Mouse (Mus musculus): ENCODE data around the gene Sox5.
"Not testable (repeated sequence)": the region's sequence is repeated elsewhere in the genome, so short reads cannot be mapped to it uniquely, and the experiment has no call there.

The Sox5 gene

DNA sequence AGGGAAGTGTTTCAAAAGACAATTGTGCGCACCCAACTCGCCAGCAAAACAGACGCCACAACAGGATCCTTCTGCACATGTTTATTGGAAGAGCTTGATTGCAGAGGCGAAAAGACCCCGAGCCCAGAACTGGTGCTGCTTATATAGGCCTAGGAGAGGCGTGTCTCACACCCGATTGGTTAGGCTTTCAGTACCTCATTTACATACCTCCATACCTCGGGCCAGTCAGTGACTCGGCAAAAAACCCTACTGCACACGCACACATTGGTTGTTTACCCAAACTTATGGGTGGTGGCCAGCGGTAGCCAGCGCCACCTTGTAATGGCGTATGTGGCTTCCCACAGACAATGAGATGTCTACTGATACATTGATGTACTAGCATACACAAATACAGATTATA is 599.3 kb downstream of the Sox5 start:
- not testable (repeated sequence) for DNase-seq (ENCODE audit: low spot score)

DNA sequence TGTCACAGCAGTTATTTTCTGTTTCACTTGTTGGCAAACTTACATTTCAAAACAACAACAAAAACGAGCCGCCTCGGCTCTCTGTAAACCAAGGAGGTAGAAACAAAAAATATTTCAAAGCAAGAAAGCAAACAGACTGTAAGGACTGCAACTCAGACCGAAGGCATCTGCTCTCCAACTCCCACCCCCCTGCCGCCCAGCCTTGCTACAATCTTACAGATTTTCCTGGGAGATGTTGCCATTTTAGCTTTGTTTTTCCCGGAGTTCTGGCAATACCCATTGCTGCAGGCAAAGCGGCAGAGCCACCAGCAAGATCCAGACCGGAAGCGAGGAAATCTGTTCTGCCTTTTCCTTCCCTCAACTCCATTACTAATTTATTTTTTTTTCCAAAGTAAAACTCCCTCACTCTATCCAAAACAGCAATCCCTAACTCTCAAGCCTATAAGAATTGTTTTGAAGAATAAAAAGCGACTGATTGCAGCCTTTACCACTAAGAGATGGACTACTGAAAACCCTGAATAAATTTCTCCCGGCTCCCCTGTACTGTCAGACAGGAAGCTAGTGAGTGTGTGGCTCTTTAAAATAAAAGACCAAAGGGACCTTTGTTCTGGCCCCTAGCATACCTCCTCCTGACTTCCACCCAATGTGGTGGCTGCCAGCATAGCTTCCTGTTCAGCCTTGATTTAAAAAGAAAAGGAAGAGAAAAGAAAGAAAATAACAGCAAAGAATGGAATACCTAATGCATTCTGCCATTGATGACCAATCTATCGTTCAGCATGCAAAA is 600.5 kb downstream of the Sox5 start:
- DNase-seq (ENCODE audit: low spot score), result no peak

DNA sequence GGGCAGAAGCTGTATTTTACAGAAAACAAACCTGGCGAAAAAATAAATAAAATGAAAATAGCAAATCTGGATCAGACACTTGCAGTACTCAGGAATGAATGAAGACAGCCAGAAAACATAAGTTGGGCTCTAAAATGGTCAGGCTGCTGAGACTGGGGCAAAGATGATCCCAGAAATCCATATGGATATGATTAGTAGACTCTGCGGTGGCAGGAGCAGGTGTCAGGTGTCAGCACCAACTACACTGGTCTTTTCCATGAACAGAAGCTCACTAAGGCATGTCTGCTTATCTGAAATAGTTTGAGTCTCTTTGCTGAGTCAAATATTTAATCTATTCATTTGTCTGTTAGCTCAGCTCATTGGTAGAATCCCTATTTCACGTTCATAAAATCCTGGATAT is 602.7 kb downstream of the Sox5 start:
- DNase-seq (ENCODE audit: low spot score), result no peak

DNA sequence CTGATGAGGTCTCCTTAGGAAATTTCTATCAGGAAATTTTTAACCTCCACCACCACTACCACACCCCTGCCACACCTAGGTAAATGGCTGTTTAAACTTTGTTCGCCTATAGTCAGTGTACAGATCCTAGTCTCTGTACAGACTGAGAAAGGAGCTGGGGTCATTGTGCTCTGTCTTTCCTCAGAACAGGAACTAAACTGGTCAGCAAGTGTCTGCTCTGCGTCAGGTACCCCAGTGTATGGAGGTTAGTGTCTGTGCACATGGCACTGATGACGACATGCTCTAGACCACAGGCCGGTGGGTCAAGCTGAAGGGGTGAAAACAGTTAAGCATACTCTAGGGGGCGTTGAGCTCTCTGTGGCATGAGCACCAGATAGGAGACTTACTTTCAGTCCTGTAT is 605.1 kb downstream of the Sox5 start:
- DNase-seq (ENCODE audit: low spot score), result no peak

DNA sequence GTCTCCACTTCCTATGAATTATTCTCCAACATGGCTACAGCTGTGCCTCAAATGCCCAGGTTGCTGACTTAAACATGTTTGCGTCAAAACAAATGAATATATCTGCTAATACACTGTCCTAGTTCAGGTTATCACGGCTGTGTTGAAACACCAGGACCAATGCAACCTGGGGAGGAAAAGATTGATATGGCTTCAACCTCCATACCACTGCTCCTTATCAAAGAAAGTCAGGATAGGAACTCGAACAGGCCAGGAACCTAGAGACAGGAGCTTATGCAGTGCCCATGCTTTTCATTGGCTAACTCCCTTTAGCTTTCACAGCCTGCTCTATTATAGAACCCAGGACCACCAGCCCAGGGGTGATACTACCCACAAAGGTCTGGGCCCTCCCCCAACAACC is 606.2 kb downstream of the Sox5 start:
- DNase-seq (ENCODE audit: low spot score), result no peak

DNA sequence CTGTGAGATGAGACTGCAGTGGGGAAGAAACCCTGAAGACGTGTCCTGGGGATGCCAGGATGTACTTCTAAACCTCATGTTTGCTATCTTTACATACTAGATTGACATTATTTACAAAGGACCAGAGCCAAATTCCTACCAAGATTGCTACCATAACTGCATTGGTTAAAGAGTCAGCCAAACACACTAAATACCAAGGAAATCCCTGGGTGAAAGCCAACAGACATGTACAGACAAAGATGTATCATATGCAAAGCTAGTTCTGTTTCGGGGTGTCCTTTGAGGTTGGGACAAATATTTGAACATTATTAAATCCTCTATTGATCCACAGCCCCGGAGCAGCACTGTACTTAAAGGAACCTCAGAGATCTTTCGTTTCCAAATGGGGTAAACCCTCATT is 611.2 kb downstream of the Sox5 start:
- DNase-seq (ENCODE audit: low spot score), result no peak

DNA sequence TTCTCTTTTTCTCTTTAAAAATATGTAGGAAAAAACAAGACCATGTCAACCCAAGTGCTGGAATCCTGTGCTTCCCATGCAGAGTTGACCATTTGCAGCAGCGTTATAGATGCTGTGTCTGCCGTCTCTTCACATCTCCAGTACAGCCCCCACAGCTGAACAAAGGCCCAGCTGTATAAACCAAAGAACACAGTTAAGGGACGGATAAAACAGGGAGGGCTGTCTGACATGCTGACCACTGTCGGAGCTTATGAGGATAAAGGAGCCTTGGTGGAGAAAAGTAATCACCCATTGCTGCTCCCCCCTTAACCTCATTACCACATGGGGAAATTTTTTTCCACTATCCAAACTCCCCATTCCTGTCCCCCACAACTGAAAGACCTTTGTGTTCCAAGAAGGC is 612.0 kb downstream of the Sox5 start:
- no peak for DNase-seq (ENCODE audit: low spot score)

DNA sequence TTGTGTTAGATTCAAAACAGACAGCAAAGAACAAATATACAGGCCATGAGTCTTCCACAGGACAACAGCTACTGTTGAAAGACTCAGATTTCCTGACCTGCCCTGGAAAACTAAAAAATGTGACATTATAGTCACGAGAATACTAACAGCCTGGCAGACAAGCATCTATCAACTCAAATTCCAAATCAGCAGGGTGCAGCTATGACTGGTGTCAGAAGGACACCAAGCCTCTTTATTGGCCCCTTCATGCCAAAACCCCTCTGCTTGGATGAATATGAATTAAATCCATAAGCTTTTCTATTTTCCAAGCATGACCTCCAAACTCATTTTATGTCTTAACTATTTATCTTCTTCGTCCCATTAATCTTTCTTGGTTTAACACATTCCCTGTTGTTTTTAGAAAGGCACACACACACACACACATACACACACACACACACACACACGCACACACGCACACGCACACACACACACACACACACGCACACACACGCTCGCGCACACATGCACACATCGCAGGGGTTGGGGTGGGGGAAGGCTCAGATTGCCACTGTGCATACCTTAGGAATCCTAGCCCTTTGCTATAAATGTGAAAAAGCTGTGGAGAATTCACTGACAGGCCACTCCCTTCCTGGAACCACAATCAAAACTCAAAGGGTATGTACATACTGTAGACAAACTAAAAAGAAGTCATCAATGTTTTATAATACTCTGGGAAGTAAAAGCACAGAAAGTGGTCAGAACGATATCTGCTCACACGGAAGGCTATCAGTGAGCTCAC is 612.9 kb downstream of the Sox5 start:
- DNase-seq (ENCODE audit: low spot score), result no peak

DNA sequence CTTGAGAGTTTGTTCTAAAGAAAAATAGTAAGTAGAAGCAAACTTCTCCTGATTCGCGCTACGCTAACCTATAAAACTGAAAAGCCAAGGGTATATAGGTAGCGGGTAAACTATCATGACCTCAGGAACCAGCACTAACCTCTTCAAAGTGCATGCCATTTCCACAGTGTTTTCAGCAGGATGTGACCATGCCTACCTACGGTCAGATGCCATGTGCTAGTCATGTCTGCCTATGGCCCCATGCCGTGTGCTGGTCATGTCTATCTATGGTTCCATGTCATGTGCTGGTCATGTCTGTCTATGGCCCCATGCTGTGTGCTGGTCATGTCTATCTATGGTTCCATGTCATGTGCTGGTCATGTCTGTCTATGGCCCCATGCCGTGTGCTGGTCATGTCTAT is 614.7 kb downstream of the Sox5 start:
- DNase-seq (ENCODE audit: low spot score), result no peak

DNA sequence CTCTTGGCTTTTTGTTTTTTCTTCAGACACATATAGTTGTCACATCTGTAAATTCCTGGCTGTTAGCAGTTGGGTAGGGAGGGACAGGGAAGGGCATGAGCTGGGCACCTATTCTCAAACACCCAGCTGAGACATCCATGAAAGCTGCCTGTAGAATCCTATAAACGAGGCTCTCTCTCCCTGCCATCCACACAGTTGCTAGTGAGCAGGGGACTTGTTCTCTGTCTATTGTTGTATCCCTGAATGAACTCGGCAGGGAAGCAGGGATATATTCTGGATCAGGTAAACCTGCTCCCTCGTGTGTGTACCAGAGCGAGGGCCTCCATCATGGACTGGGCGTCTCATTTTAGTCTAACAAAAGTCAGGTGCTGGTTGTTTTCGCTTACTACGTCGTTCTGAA is 615.1 kb downstream of the Sox5 start:
- no peak for DNase-seq (ENCODE audit: low spot score)

DNA sequence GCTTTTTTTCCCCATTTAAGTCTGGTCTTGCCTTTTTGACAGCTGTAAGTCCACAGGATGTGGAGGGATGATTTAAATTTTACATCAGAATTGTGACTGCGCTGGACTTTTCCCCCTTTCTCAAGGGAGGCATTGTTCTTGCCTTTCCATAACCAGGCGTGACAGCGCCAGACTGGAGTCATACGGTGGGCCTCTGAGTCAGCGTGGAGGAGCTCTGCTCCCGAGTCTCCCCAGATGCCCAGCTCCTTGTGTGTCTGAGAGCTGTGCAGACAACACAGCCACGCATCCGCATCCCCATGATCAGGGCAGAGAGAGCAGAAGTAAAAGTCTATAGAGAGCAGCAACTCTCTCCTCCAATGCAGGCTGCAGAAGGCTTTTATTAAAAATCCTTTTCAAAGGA is 615.7 kb downstream of the Sox5 start:
- DNase-seq (ENCODE audit: low spot score), result no peak

DNA sequence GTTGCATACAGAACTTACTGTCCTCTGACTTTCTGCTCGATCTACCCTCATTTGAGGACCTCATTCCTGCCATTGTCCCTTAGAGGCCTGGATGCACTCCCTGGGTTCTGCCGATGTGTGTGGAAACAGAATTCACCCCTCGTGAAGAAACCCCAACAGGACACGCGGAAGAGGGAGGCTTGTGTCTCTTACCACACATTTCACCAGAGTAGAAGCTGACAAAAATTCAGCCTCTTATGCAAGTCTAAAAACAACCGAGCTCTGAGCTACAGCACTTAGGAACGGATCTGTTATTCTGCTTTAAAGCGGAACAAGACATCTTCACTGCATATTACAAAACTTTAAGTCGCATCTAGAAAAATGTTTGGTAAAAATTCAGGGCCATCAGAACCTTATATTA is 618.3 kb downstream of the Sox5 start:
- no peak for DNase-seq (ENCODE audit: low spot score)

DNA sequence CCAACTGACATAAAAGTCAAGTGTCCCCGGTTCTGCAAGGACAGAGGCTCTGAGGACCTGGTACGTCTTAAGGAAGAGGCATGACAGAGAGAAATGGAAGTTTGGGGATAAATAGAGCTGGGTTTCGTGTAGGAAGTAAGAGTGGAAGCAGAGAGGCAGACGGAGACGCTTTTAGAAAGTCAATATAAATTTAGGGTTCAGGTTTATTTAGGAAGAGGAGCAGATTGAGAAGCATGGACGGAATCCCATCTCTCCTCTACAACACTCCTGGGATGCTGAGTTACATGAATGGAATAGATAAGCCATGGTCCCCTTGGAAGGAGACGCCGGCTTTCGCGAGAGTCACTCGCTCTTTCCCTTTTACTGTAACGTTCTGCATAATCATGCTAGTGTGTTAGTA is 623.1 kb downstream of the Sox5 start:
- DNase-seq (ENCODE audit: low spot score), result no peak

DNA sequence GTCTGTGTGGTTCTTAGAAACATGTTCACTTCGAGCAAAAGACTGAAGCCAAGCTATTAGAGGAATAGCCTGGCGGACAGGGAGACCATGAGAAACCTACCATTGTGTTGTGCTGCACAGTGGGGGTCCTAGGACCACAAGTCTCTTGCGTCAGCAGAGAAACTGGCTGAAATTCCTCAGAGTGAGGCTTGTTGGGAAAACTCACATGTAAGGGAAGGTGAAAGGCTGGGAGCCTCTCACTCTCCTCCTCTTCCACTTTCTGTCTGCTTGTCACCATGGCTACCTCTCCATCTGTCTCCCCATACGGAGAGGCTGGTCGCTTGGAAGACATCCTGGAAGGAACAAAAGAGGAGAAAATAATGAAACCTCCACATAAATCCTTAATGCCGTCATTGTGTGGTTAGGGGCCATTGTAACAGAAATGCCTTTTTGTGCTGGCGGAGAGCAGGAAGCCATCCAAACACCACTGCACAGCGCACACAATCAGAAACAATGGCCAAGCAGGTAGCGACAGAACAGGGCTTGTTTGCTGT is 626.8 kb downstream of the Sox5 start:
- DNase-seq (ENCODE audit: low spot score), result no peak

DNA sequence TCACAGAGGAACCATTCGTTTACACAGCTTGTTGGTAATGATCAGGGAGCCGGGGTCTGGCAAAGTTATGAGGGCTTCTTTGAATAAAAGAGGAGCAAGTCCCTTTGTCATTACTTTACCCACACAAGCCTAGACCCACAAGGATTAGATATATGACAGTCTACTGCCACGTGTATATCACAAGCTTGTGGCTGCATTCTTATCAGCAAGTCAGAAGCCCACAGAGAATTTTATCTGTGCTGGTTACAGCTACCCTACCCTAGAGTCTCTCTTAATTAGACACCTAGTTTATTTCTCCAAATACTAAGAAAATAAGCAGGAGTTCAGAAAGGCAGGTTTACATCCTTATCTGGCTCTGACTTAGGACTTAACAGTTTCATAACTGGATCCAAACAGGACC is 629.8 kb downstream of the Sox5 start:
- no peak for DNase-seq (ENCODE audit: low spot score)

DNA sequence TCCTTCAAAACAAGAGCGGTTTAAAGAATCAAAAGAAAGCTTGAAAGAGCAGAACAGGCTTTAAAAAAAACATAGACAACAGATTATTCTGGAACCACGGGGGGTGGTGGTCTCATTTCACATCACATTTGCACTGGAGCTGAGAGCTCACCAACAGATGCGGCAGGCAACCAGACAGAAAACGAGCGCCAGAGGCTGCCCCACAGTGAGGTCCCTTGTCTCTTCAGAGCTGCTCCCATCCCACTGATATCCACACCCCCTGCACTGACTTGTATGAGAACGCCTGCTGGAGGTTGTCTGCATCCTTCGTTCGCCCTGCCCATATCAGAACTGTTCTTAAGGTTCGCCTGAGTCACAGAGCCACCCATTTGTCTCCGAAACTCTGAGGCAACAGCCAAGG is 630.7 kb downstream of the Sox5 start:
- DNase-seq (ENCODE audit: low spot score), result no peak

DNA sequence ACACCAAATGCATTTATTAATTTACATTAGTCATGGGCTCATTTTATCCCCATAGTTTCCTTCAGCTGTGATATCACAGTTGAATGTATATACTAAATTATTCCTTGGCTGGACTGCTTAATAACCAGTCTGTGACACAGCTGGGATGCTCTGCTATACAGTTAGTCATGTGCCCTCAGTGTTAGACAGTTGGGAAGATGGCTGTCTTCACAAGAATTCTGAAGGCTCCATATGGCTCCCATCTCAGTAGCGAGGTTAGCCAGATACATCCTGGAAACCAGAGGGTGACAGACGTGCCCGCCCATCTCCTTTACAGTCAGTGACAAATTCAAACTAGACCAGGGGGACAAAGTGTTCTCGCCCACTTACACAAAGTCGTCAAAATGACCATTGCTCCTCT is 644.4 kb downstream of the Sox5 start:
- DNase-seq (ENCODE audit: low spot score), result no peak

DNA sequence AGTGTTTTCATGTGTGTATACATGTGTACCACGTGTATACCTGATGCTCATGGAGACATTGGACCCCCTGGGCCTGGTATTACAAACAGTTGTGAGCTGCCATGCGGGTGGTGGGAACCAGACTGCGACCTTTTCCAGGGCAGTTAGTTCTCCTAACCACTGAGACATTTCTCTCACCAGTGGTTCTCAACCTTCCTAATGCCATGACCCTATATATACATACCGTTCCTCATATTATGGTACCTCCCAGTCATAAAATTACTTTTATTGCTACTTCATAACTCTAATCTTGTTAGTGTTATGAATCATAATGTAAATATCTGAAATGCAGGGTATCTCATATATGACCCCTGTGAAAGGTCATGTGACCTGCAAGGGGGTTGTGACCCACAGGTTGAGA is 644.9 kb downstream of the Sox5 start:
- DNase-seq (ENCODE audit: low spot score), result no peak

DNA sequence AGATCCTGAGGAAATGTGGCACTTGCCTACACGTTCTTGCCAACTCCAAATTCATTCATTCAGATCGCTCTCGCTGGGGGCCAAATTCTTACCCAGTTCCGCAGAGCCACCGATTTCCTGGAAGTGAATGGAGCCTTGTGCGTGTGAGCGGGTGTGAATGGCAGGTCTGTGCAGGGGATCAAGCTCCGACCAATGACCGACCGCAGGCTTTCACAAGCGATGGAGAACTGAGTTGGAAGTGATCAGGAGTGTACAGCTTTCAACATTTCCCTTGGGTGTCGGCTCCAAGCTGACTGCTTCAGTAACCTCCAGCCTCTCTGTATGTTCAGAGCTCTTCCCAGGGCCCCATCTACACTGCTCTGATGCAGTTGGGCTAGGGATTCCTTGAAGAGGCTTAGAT is 651.9 kb downstream of the Sox5 start:
- no peak for DNase-seq (ENCODE audit: low spot score)

DNA sequence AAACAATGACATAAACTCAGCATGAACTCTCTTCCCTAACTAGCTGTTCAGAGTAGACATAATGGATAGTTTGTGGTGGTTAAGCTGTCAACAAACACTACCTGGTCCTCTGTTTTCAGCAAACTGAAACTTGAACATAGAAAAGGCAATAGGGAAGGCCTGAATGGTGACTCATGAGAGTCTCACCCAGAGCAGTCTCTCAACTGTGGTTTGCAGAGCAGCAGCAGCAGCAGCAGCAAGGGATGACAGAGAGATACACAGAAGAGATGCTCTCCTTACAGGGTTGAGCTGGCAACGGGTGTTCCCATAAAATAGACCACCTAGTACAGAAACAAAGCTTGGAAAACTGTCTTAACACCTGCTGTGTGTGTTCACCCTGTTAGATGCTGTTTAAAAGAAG is 661.8 kb downstream of the Sox5 start:
- no peak for DNase-seq (ENCODE audit: low spot score)

DNA sequence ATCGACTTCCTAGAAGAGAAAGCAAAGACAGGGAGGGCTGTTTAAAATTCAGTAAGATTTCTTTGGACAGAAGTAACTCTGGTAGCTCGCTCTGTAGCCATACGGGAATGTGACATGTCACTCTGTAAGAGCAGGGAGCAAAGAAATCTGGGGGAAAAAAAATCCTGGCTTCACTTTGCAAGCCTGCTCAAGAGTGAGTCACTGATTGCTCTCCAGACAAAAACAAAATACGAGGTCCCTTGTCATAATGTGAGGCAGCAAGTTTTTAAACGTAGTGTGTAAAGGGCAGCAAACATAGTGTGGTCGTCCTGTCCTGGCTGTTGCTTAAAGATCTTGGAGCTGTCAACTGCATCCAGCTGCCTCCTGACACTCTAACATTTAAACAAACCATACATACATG is 665.1 kb downstream of the Sox5 start:
- no peak for DNase-seq (ENCODE audit: low spot score)

DNA sequence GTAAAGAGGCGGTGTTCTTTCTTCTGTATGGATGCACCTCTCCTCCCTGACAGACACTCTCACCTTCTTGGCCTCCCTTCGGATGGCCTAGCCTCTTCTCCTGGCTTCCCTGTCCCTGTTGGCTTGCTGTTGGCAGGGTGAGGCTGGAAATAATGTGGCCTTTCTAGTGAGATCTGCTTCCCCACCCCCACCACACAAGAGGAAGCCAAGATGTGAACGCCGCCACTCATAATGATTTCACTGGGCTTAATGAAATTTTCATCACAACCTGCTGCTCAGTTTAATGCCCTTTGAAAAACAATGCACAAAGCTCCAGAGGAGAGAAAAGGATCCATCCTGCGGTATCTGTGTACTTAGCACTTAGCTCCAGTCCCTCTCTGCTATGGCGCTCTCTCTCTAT is 670.2 kb downstream of the Sox5 start:
- DNase-seq (ENCODE audit: low spot score), result no peak

DNA sequence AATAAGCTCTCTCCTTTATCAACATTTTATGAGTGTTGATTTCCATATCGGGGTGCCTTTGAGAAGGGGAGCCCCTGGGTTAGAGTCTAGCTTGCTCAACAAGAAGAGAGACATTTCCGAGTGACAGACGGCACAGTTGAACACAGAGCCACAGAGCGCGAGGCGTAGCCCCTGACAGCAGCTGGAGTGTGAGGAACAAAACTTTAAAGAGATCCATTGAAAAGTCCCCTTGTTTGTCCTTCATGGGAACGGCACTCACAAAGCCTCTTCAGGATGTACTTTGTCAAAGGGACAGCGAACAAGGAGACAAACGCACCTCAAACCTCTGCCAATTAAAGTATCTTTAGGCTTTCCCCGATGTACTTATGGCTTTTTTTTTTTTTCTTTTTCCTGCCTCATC is 674.9 kb downstream of the Sox5 start:
- DNase-seq (ENCODE audit: low spot score), result no peak

DNA sequence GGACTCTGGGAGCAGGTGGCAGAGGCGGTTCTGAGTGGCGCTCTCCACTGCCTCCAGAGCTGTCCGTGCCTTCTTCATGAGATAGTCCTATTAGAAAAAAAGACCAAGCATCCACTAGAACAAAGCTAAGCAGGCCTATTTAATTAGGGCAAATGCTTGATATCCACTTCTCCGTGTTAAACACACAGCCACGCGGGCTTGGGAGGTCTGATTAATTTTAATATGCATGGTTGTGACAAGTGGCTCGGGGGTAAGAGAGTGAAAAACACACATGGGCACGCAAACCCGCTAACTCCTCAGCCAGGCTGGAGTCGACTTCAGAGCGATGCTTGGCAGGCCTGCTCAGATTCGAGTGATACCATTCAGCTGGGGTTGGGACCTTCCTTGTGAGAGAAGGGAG is 676.1 kb downstream of the Sox5 start:
- no peak for DNase-seq (ENCODE audit: low spot score)

Measured in ovary, adult 18-20 months (tissue).